Mouse (Mus musculus): ENCODE measurements around the gene Smim14. TPM values are rescaled to one million over a fixed set of nuclear protein-coding genes. Genes with fewer than 3 reads are reported as not detected.
A peak's percentile ranks its signal among the peaks of the same experiment; 100 is the strongest.

The Smim14 gene
- 109 and 111 TPM in 2 replicates for polyA plus RNA-seq (2014; fragmentation: Nextera tagmentation; extraction: Ambion mirVana)

DNA sequence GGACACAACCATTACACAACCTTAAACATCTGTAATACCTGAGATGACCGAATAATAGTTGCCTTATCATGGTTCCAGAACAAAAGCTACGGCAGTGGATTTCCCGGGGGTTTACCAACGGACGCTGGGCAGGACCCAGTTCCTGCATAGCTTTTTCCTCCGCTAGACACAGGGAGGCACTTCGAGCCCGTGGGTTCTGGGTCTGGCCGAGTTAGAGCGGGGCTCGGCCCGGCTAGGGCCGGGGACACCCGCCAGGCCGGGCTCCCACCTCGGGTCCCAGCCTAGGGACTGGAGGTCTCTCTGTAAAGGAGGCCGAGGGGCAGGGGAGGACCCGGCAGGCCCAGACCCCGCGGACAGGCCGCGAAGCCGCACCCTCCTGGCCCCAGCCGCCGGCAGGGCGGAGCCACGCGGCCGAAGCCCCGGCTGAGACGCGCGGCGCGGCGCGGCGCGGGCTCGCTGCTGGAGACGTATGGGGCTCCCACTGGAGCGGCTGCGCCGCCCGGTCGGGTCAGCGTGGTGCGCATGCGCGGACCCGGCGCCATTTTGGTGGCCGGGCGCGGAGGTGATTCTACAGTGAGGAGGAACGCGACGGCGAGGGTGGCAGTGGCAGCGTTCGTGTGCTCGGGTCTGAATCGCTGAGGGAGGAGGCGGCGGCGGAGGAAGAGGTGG is at the start of gene Smim14, which contains the start of gene Ube2k:
Smim14 (minus strand) TSS at position 434 of the 669 bp plus-strand sequence.
Ube2k (plus strand) TSS at position 483 of the 669 bp plus-strand sequence.
- Histone ChIP-seq H3K4me3 (ENCODE audit: low read depth, low read length) (peak within 1 kb of the TSS; percentile 78), H3K9ac (ENCODE audit: low read length) (peak within 1 kb of the TSS; percentile 94), H3K36me3 (ENCODE audit: control insufficient read depth, insufficient read depth, low read length) (no peaks in the 10 kb centered on the region; the same call in 1 of the 2 replicates), H3K27me3 (replicated peaks; ENCODE audit: control insufficient read depth, insufficient read depth, low read length) (no peaks in the 10 kb centered on the region), H3K4me2 (ENCODE audit: low read length) (peak within 1 kb of the TSS; percentile 77), H3K4me1 (replicated peaks; ENCODE audit: control insufficient read depth, insufficient read depth, low read length) (peaks cover 8% of the 10 kb centered on the region), H3K9me3 (ENCODE audit: control insufficient read depth, low read length) (no peaks in the 10 kb centered on the region), H3K27ac (ENCODE audit: low read depth) (peak within 1 kb of the TSS; percentile 98)
- ATAC-seq (replicated peaks; ENCODE audit: low FRiP score, low TSS enrichment, low read depth), result peak; percentile 98
- under 1% methylated on average over 64 of the region's 66 CpGs for whole genome bisulfite sequencing
- peak; percentile 93 for DNase-seq (ENCODE audit: low spot score)

GRCm38 (mm10) chr5:65586291-65586690 is 49.3 kb upstream of the Smim14 start:
- 84% methylated on average over 5 of the region's 5 CpGs for WGBS
- Histone ChIP-seq H3K27me3 (replicated peaks; ENCODE audit: control insufficient read depth, insufficient read depth, low read length) (no peaks in the 10 kb centered on the region), H3K9me3 (ENCODE audit: control insufficient read depth, low read length) (no peaks in the 10 kb centered on the region), H3K9ac (ENCODE audit: low read length) (no peak overlapping the region), H3K4me1 (replicated peaks; ENCODE audit: control insufficient read depth, insufficient read depth, low read length) (no peaks in the 10 kb centered on the region), H3K36me3 (ENCODE audit: control insufficient read depth, insufficient read depth, low read length) (peaks cover 34% of the 10 kb centered on the region), H3K27ac (ENCODE audit: low read depth) (no peak overlapping the region), H3K4me2 (ENCODE audit: low read length) (no peak overlapping the region), H3K4me3 (ENCODE audit: low read depth, low read length) (no peak overlapping the region)
- ATAC-seq (replicated peaks; ENCODE audit: low FRiP score, low TSS enrichment, low read depth) (no peak), DNase-seq (ENCODE audit: low spot score) (no peak)

GRCm38 (mm10) chr5:65578545-65578944 is 41.6 kb upstream of the Smim14 start:
- Histone ChIP-seq H3K9ac (ENCODE audit: low read length) (no peak overlapping the region), H3K36me3 (ENCODE audit: control insufficient read depth, insufficient read depth, low read length) (peaks cover 28% of the 10 kb centered on the region), H3K4me1 (replicated peaks; ENCODE audit: control insufficient read depth, insufficient read depth, low read length) (no peaks in the 10 kb centered on the region), H3K27ac (ENCODE audit: low read depth) (no peak overlapping the region), H3K4me3 (ENCODE audit: low read depth, low read length) (no peak overlapping the region), H3K27me3 (replicated peaks; ENCODE audit: control insufficient read depth, insufficient read depth, low read length) (no peaks in the 10 kb centered on the region), H3K4me2 (ENCODE audit: low read length) (no peak overlapping the region), H3K9me3 (ENCODE audit: control insufficient read depth, low read length) (no peaks in the 10 kb centered on the region)
- DNase-seq (ENCODE audit: low spot score) (no peak), ATAC-seq (replicated peaks; ENCODE audit: low FRiP score, low TSS enrichment, low read depth) (no peak)
- 84% methylated on average over 3 of the region's 3 CpGs for WGBS

DNA sequence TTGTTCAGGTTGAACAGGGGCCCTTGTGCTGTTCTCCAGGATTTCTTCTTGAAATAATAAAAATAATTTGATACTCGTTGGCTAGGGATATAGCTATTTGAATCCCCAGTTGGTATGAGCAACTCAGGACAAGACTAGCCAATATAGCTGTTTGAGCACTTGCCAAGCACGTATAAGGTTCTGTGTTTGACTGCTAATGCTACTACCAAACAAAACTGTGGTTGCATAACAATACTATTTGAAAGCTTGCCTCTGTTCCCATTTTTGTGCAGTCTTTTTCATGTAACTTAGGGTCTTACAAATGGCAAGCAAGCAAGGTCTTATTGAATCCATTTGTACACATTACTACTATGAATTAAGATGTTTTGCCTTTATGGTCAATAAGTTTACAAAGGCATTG is 38.9 kb upstream of the Smim14 start:
- no peaks in the 10 kb centered on the region for H3K9me3 ChIP-seq (ENCODE audit: control insufficient read depth, low read length)
- H3K27ac ChIP-seq (ENCODE audit: low read depth), result no peak overlapping the region
- no peak for DNase-seq (ENCODE audit: low spot score)
- no peak overlapping the region for H3K4me3 ChIP-seq (ENCODE audit: low read depth, low read length)
- 84% methylated on average over 2 of the region's 2 CpGs for WGBS
- no peaks in the 10 kb centered on the region for H3K27me3 ChIP-seq (replicated peaks; ENCODE audit: control insufficient read depth, insufficient read depth, low read length)
- ATAC-seq (replicated peaks; ENCODE audit: low FRiP score, low TSS enrichment, low read depth), result no peak
- H3K9ac ChIP-seq (ENCODE audit: low read length), result no peak overlapping the region
- peaks cover 35% of the 10 kb centered on the region for H3K36me3 ChIP-seq (ENCODE audit: control insufficient read depth, insufficient read depth, low read length)
- H3K4me2 ChIP-seq (ENCODE audit: low read length), result no peak overlapping the region
- H3K4me1 ChIP-seq (replicated peaks; ENCODE audit: control insufficient read depth, insufficient read depth, low read length), result no peaks in the 10 kb centered on the region

GRCm38 (mm10) chr5:65574876-65575275 is 37.9 kb upstream of the Smim14 start:
- Histone ChIP-seq H3K4me2 (ENCODE audit: low read length) (no peak overlapping the region), H3K36me3 (ENCODE audit: control insufficient read depth, insufficient read depth, low read length) (peaks cover 36% of the 10 kb centered on the region), H3K27me3 (replicated peaks; ENCODE audit: control insufficient read depth, insufficient read depth, low read length) (no peaks in the 10 kb centered on the region), H3K9ac (ENCODE audit: low read length) (no peak overlapping the region), H3K9me3 (ENCODE audit: control insufficient read depth, low read length) (no peaks in the 10 kb centered on the region), H3K4me3 (ENCODE audit: low read depth, low read length) (no peak overlapping the region), H3K4me1 (replicated peaks; ENCODE audit: control insufficient read depth, insufficient read depth, low read length) (no peaks in the 10 kb centered on the region), H3K27ac (ENCODE audit: low read depth) (no peak overlapping the region)
- DNase-seq (ENCODE audit: low spot score), result no peak
- 79% methylated on average over 2 of the region's 2 CpGs for WGBS
- ATAC-seq (replicated peaks; ENCODE audit: low FRiP score, low TSS enrichment, low read depth), result no peak

GRCm38 (mm10) chr5:65565486-65565885 is 28.5 kb upstream of the Smim14 start:
- Histone ChIP-seq H3K9ac (ENCODE audit: low read length) (no peak overlapping the region), H3K4me1 (replicated peaks; ENCODE audit: control insufficient read depth, insufficient read depth, low read length) (no peaks in the 10 kb centered on the region), H3K9me3 (ENCODE audit: control insufficient read depth, low read length) (no peaks in the 10 kb centered on the region), H3K4me3 (ENCODE audit: low read depth, low read length) (no peak overlapping the region), H3K27ac (ENCODE audit: low read depth) (no peak overlapping the region), H3K36me3 (ENCODE audit: control insufficient read depth, insufficient read depth, low read length) (peaks cover 28% of the 10 kb centered on the region), H3K4me2 (ENCODE audit: low read length) (no peak overlapping the region), H3K27me3 (replicated peaks; ENCODE audit: control insufficient read depth, insufficient read depth, low read length) (no peaks in the 10 kb centered on the region)
- WGBS, result 85% methylated on average over 2 of the region's 2 CpGs
- no peak for ATAC-seq (replicated peaks; ENCODE audit: low FRiP score, low TSS enrichment, low read depth)
- DNase-seq (ENCODE audit: low spot score), result no peak

DNA sequence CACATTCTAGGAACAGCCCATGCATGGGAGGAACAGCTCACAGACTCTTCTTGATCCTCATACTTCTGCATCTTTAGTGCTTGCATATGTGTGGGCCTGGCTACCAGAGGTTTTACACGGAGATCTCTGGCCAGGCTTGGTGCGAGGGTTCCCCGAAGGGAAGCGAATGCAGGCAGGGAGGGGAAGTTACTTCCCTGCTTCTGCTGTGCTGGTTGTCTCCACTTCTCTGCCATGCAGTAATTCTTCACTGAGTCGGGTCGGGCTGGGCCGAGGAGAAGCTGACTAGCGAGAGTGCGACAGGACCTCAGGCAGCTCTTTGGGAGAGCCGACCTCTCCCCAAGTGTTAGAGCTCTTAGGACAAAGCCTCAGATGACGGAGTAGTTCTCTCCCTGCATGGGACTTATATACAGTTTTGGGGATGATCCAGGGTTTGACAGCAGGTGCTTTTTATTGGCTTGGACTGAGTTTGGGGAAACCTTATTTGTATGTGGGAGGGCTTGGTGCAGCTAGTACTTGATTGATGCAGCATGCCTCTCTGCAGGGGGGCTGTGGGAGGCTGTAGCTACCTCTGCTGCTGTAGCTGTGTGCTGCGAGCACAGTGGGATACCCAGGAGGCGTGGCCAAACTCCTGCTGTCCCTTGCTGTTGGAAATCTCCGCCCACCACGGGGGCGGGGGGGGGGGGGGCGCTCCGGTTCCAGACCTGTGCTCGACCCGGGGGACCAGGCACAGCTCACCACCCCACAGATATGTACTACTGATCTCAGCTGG is 24.3 kb upstream of the Smim14 start:
- Histone ChIP-seq H3K4me2 (ENCODE audit: low read length) (no peak overlapping the region), H3K27ac (ENCODE audit: low read depth) (no peak overlapping the region), H3K4me3 (ENCODE audit: low read depth, low read length) (no peak overlapping the region), H3K9ac (ENCODE audit: low read length) (no peak overlapping the region), H3K27me3 (replicated peaks; ENCODE audit: control insufficient read depth, insufficient read depth, low read length) (no peaks in the 10 kb centered on the region), H3K9me3 (ENCODE audit: control insufficient read depth, low read length) (no peaks in the 10 kb centered on the region), H3K4me1 (replicated peaks; ENCODE audit: control insufficient read depth, insufficient read depth, low read length) (no peaks in the 10 kb centered on the region), H3K36me3 (ENCODE audit: control insufficient read depth, insufficient read depth, low read length) (peaks cover 5% of the 10 kb centered on the region; the same call in 1 of the 2 replicates)
- DNase-seq (ENCODE audit: low spot score) (peak; percentile 52), ATAC-seq (replicated peaks; ENCODE audit: low FRiP score, low TSS enrichment, low read depth) (no peak)
- WGBS, result 49% methylated on average over 20 of the region's 20 CpGs

DNA sequence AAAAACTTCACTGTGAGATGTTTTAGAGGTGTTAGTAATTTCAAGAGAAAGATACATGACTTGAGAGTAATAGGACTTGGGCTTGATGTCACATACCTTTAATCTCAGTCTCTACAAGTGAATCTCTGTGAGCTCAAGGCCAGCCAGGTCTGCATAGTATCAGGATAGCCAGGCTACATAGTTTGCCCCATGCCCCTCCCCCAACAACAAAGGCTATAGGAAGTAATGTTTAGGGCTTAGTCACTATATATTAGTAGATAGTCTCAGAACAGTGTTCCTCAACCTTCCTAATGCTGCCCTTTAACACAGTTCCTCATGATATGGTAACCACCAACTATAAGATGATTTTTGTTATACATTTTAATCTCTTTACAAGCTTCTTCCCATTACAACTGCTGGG is 20.1 kb upstream of the Smim14 start:
- Histone ChIP-seq H3K27ac (ENCODE audit: low read depth) (no peak overlapping the region), H3K9me3 (ENCODE audit: control insufficient read depth, low read length) (no peaks in the 10 kb centered on the region), H3K4me2 (ENCODE audit: low read length) (no peak overlapping the region), H3K36me3 (ENCODE audit: control insufficient read depth, insufficient read depth, low read length) (peaks cover 3% of the 10 kb centered on the region; the same call in 1 of the 2 replicates), H3K4me1 (replicated peaks; ENCODE audit: control insufficient read depth, insufficient read depth, low read length) (no peaks in the 10 kb centered on the region), H3K9ac (ENCODE audit: low read length) (no peak overlapping the region), H3K27me3 (replicated peaks; ENCODE audit: control insufficient read depth, insufficient read depth, low read length) (no peaks in the 10 kb centered on the region), H3K4me3 (ENCODE audit: low read depth, low read length) (no peak overlapping the region)
- ATAC-seq (replicated peaks; ENCODE audit: low FRiP score, low TSS enrichment, low read depth), result no peak
- no peak for DNase-seq (ENCODE audit: low spot score)

All from intestine, embryonic 14.5 days (tissue).